ENCODE assay signal across 8 mouse cellular contexts in genomic region chr10:59324311-59325165, GRCm38 (mm10). TPM values are rescaled to one million over a fixed set of nuclear protein-coding genes. Genes with fewer than 3 reads are reported as not detected.
DNase-seq lines count a peak whose midpoint lies in the region; ATAC-seq and TF ChIP-seq lines count a peak whose summit lies in the region.

No protein-coding gene starts in this region.

- no peak for TF ChIP-seq POLR2A in myocyte (IDR thresholded peaks at IDR 0.05; ENCODE audit: insufficient read length, low read depth)

- DNase-seq in gastrocnemius, postnatal 10 days = peak; percentile 21
- DNase-seq in gastrocnemius, adult 8-10 months (ENCODE audit: low spot score in 2 of 2) = no peak
- DNase-seq in brain, adult 2 months (ENCODE audit: low read depth, low spot score) = peak; percentile 19
- no peak for DNase-seq in right cerebral cortex, postnatal 36 days (ENCODE audit: low spot score in 2 of 2)

- no peaks in the 10 kb centered on the region for H3K27me3 ChIP-seq in heart, embryonic 16.5 days (ENCODE audit: control insufficient read depth, insufficient read depth, low read length)
- H3K27me3 ChIP-seq in limb, embryonic 12.5 days = no peaks in the 10 kb centered on the region
- H3K27me3 ChIP-seq in myocyte (ENCODE audit: control insufficient read depth, insufficient read depth, insufficient read length) = no peaks in the 10 kb centered on the region

- H3K4me3 ChIP-seq in heart, embryonic 16.5 days (ENCODE audit: low read length) = peak overlapping the region; percentile 82
- H3K4me3 ChIP-seq in limb, embryonic 12.5 days (replicated peaks) = peak overlapping the region; percentile 85
- peak overlapping the region; percentile 86 for H3K4me3 ChIP-seq in myocyte

- peaks cover 4% of the 10 kb centered on the region; the same call in 1 of the 2 replicates for H3K36me3 ChIP-seq in heart, embryonic 16.5 days (ENCODE audit: control insufficient read depth, insufficient read depth)
- H3K36me3 ChIP-seq in limb, embryonic 12.5 days = peaks cover 4% of the 10 kb centered on the region
- H3K36me3 ChIP-seq in myocyte (ENCODE audit: control insufficient read depth, insufficient read depth) = no peaks in the 10 kb centered on the region

- no peak for ATAC-seq in heart, embryonic 16.5 days (replicated peaks; ENCODE audit: extremely low read depth, insufficient read depth, low FRiP score)
- no peak for ATAC-seq in limb, embryonic 12.5 days (ENCODE audit: insufficient number of reproducible peaks, insufficient read depth, low FRiP score, low TSS enrichment, low read depth)
- ATAC-seq in megakaryocyte progenitor cell, adult 5-6 weeks (replicated peaks; ENCODE audit: poor library complexity) = no peak

- peaks cover 59% of the 10 kb centered on the region for H3K79me2 ChIP-seq in myocyte (ENCODE audit: control insufficient read depth, insufficient read depth)

- peak overlapping the region; percentile 86 for H3K9ac ChIP-seq in heart, embryonic 16.5 days (ENCODE audit: low read length)
- H3K9ac ChIP-seq in limb, embryonic 12.5 days (replicated peaks) = peak overlapping the region; percentile 97

- H3K4me1 ChIP-seq in heart, embryonic 16.5 days (ENCODE audit: control insufficient read depth, insufficient read depth, low read length) = peaks cover 23% of the 10 kb centered on the region
- peaks cover 34% of the 10 kb centered on the region for H3K4me1 ChIP-seq in limb, embryonic 12.5 days (replicated peaks)

- H3K9me3 ChIP-seq in heart, embryonic 16.5 days (replicated peaks; ENCODE audit: control insufficient read depth, low read length) = no peaks in the 10 kb centered on the region
- H3K9me3 ChIP-seq in limb, embryonic 12.5 days = no peaks in the 10 kb centered on the region

- H3ac ChIP-seq in myocyte (ENCODE audit: control insufficient read depth, insufficient read length) = peak overlapping the region; percentile 82

- WGBS in heart, embryonic 16.5 days = 13% methylated on average over 15 of the region's 15 CpGs
- 16% methylated on average over 15 of the region's 15 CpGs for WGBS in limb, embryonic 12.5 days

- peak overlapping the region; percentile 68 for H3K4me2 ChIP-seq in heart, embryonic 16.5 days (ENCODE audit: low read depth, low read length)
- peak overlapping the region; percentile 77 for H3K4me2 ChIP-seq in limb, embryonic 12.5 days
- H3K4me2 ChIP-seq in myocyte (ENCODE audit: low read depth) = peak overlapping the region; percentile 87

- H3K27ac ChIP-seq in heart, embryonic 16.5 days (ENCODE audit: low read length) = peak overlapping the region; percentile 96
- H3K27ac ChIP-seq in limb, embryonic 12.5 days = peak overlapping the region; percentile 98

TF ChIP-seq in myocyte, 11 proteins besides CTCF, POLR2A, EP300 and RAD21:
- TF ChIP-seq SRF (IDR thresholded peaks at IDR 0.05; ENCODE audit: control insufficient read depth, insufficient read length, low read depth) = no peak

RNA-seq across cellular contexts. Expression of gene P4ha1, which starts 1.4 kb away (rescaled TPM):
- 10 to 100 TPM; 34.4 to 37.9 TPM for total RNA-seq in gastrocnemius, postnatal 10 days (2021)
- total RNA-seq in gastrocnemius, adult 8-10 months (2022) = 10 to 100 TPM; 30.9 to 40.8 (median 32.1) TPM
- polyA plus RNA-seq in heart, embryonic 16.5 days (2015; fragmentation: Nextera tagmentation; extraction: Ambion mirVana) = 57.9 and 58.8 TPM in 2 replicates
- 65.0 and 73.1 TPM in 2 replicates for polyA plus RNA-seq in limb, embryonic 12.5 days (2016; fragmentation: Nextera tagmentation; extraction: Ambion mirVana)
- polyA plus RNA-seq in myocyte (2012; fragmentation: generic; extraction: Trizol) = 107 TPM
- total RNA-seq in megakaryocyte progenitor cell, adult 5-6 weeks (2015) = 17.4 and 20.1 TPM in 2 replicates
- total RNA-seq in megakaryocyte progenitor cell, adult 5-6 weeks (2017) = 39.4 and 41.8 TPM in 2 replicates

Comparison
In these comparisons a context has a peak if more than half of its experiments do, and no peak if none do; other contexts are left out.
1. DNase-seq: peak in gastrocnemius, postnatal 10 days (single experiment) and brain, adult 2 months (single experiment); none in gastrocnemius, adult 8-10 months (0 of 2) and right cerebral cortex, postnatal 36 days (0 of 2).
2. Peak in every context shown above with its lines, with median percentiles within 50 percentile points of each other: H3K4me2 ChIP-seq and H3K4me3 ChIP-seq.